Mouse (Mus musculus): ENCODE data around the gene Naglu. TPM values are rescaled to one million over a fixed set of nuclear protein-coding genes. Genes with fewer than 3 reads are reported as not detected.

The Naglu gene
- 4.8 and 25.3 TPM in 2 replicates for polyA plus RNA-seq (2012; ENCODE audit: low replicate concordance)

DNA sequence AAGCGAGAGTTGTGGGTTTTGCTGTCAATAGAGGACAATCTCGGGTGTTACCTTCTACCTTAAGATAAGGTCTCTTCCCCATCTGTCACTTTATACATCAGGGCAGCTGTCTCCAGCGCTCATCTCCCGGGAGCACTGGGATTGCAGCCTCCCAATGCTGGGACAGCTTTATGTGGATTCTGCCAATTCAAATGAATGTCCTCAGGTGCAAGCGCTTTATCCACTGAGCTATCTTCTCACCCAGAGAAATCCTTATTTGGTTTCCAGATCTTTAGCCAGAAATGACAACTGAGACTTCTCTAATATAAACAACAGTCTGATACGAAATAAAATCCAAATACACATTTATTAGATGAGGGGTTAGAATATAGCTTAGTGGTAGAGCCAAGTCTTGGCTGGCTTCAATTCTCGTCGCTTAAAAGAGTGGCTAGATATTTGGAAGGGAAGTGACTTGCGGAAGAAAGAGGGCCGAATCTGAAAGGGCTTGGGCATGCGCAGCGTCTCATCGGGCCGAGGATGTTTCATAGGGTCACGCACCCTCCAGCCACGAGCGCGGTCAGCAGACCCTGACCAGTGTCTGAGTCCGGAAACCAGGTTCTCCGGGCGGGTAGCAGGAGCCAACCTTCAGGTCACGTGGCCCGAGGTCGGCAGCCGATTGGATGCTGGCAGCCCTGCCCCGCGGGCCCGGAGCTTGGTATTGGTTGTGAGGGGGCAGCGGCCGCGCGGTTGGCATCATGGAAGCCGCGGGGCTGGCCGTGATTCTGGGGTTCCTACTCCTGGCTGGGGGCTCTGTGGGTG is at the start of gene Naglu:
TSS of gene Naglu (plus strand) at position 622 of the 798 bp plus-strand sequence.

DNA sequence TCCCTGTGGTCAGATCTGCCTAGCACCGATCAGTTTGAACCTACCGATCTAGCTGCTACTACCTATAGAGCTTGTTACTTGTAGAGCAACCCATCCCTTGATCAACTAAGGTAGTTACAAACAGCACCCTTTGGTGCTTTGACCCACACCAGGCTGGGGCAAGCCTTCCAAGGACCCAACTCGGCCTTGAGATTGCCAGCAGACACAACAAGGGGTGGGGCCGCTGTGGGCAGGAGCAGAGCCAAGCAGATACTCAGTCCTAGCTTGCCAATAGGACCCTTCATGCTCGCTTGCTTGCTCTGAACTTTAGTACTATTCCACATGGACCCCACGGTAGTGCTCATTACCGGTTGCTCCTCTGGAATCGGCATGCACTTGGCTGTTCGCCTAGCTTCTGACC is 8.3 kb downstream of the Naglu start, which contains the start of gene Hsd17b1:
TSS of gene Hsd17b1 (plus strand) at position 291 of the 400 bp plus-strand sequence.

DNA sequence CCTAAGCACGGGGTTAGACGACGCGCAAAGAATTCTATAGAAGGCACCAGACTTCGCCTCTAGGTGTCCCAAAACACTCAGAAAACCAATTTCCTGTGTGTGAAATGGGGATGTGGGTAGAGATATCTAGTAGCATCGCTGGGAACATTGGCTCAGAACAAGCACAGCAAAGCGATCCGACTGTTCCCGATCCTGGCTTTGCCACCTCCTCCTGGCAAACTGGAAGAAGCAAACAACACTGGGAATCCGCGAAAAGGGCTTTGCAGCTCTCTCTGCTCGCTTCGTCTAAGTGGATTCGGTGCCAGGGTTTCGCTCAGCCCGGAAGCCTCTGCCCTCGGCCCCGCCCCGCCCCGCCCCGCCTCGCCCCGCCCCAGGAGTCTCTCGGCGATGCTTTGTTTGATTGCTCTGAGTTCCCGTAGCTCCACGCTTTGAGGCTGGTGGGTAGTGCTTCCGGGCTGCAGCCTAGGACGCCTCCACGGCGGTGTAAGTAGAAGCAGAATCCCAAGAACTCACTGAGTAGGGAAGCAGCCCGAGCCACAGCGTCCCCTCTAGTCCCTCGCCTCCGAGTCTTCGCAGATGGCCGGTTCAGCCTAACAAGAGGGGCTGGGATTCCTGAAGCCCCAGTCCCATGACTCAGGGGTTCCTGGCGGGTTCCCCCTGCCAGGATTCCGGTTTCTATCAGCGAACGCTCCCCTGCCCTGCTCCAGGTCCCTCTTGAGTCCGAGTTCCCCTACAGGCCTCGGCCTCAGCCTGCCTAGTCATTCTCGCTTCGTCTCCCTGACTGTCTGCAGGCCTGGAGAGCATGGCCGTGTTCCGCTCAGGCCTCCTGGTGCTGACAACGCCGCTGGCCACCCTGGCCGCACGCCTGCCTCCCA is 12.6 kb downstream of the Naglu start, which contains the start of gene Coasy:
TSS of gene Coasy (plus strand) at position 358 of the 875 bp plus-strand sequence.

DNA sequence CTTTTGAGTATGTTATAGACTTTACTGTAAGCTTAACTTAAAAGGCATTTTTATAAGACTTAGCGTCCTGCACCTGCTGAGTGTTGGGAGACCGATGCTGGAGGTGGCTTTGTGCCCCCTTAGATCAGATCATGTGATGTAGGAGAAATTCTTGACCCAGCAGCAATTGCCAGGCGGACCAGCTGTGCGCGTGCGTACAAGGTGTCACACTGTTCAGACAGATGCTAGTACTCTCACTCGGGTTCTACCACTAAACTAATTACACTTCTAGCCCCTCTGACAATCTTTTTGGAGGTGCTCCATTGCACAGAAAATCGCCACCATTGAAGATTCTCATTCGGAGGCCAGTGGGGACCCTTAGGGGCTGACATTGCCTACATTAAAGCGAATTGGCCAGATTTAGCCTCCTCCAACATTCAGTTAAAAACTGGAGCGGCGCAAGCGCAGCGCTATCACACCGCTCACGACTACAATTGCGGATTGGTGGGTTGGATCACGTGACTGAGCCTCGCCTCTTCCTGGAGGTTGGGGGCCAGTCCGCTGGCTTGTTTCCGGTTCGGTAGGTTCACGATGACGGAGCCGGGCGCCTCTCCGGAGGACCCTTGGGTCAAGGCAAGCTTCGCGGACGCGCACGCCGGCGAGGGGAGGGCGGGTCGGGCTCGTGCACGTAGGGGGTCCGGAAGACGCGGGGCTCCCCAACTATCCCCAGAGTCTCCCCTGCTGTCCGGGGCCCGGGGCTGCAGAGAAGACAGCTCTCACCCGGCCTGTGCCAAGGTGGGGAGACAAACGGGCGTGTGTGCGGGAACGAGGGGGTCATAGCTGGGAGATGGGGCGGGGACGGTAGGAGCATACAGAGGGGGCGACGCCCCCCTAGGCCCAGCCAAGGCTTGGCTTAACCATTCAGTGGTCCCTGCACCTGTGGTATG is 17.2 kb downstream of the Naglu start, which contains the start of gene Mlx:
TSS of gene Mlx (plus strand) at position 522 of the 926 bp plus-strand sequence.

DNA sequence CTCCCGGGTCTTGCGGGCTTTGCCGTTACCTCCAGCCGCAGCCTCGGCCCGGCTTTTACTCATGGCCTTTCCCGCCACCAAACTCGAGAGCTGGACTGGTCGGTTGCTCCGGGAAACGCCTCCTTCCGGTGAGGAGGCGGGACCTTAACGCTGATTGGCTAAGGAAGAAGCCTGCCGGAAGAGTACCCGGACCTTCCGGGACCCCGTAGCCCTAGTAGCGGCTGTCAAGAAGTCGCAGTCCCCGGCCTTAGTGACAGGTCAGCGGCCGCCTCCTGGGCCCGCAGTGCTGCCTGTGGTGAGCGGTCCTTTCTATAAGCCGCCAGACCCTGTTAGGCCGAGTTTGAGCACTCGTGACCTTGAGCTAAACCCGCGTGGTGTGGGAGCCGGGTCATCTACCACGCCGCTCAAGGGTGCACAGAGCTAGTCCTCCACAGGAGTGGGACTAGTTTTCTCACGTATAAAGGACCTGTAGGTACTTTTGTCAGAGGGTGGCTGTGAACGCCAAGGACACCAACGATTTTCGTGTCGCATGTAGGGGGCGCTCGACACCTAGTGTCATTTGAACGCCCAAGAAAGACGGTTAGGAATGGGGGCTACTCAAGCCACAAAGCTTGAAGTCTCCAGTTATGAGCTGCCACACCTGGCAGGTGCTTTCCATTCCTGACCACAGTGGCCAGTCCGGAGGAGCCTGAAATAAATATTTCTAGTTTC is 25.7 kb downstream of the Naglu start, which contains the start of gene Psmc3ip:
TSS of gene Psmc3ip (minus strand) at position 123 of the 711 bp plus-strand sequence.

DNA sequence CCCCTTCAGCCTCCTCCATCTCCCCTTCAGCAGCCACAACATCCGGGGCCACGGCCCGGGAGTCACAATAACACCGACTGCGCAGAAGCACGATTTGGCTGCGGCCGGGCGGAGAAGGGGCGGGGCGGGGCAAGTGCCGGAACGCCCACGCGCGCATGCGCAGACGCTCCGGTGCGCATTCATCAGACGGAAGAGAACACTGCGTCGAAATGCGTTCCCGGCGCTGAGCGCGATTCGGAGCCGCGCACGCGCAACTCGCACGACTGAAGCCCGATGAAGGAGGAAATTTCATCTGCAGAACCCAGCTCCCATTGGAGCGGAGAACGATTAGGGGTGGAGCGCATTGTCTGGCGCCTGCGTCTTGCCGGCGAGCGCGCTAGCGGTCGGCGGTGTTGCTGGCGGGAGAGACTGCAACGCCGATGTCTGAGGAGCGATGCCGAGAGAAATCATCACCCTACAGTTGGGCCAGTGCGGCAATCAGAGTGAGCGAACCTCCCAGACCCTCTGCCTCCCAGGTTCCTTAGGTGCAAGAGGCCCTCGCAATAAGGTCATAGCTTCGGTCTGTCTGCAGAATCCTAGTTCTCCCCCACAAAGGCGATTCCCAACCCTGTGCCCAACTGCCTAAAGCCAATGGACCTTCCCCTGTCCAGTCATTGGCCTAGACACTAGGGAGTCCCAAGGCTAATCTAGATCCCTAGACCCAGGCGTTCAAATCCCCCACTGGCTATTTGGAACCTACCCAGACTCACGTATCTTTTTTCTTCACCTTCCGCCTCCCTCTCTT is 50.1 kb downstream of the Naglu start, which contains the start of the genes Retreg3 and Tubg1:
TSS of gene Retreg3 (minus strand) at position 133 of the 784 bp plus-strand sequence.
TSS of gene Tubg1 (plus strand) at position 178 of the 784 bp plus-strand sequence.

Other genes with a start within 250 kb of the Naglu start
- gene Stat5b, start 219.3 kb upstream of the Naglu start, polyA plus RNA-seq (2012; ENCODE audit: low replicate concordance): 27.4 and 38.6 TPM in 2 replicates
- gene Stat5a, start 210.7 kb upstream of the Naglu start, polyA plus RNA-seq (2012; ENCODE audit: low replicate concordance): 25.8 and 32.3 TPM in 2 replicates
- gene Stat3, start 130.5 kb upstream of the Naglu start, polyA plus RNA-seq (2012; ENCODE audit: low replicate concordance): 22.0 and 45.8 TPM in 2 replicates
- gene Cavin1, start 99.1 kb upstream of the Naglu start, polyA plus RNA-seq (2012; ENCODE audit: low replicate concordance): 7.5 and 8.9 TPM in 2 replicates
- 80.6 and 100 TPM in 2 replicates for gene Atp6v0a1, start 60.6 kb upstream of the Naglu start, polyA plus RNA-seq (2012; ENCODE audit: low replicate concordance)
- gene Hsd17b1, start 8.4 kb downstream of the Naglu start, polyA plus RNA-seq (2012; ENCODE audit: low replicate concordance): not detected in 2 replicates
- gene Coasy, start 12.6 kb downstream of the Naglu start, polyA plus RNA-seq (2012; ENCODE audit: low replicate concordance): 28.2 and 48.5 TPM in 2 replicates
- 13.7 and 31.7 TPM in 2 replicates for gene Mlx, start 17.3 kb downstream of the Naglu start, polyA plus RNA-seq (2012; ENCODE audit: low replicate concordance)
- 16.3 and 18.1 TPM in 2 replicates for gene Psmc3ip, start 25.4 kb downstream of the Naglu start, polyA plus RNA-seq (2012; ENCODE audit: low replicate concordance)
- 5.6 and 18.8 TPM in 2 replicates for gene Retreg3, start 49.9 kb downstream of the Naglu start, polyA plus RNA-seq (2012; ENCODE audit: low replicate concordance)
- 149 and 176 TPM in 2 replicates for gene Tubg1, start 49.9 kb downstream of the Naglu start, polyA plus RNA-seq (2012; ENCODE audit: low replicate concordance)
- gene Tubg2, start 85.9 kb downstream of the Naglu start, polyA plus RNA-seq (2012; ENCODE audit: low replicate concordance): 1.7 and 2.4 TPM in 2 replicates
- gene Cntnap1, start 100.5 kb downstream of the Naglu start, polyA plus RNA-seq (2012; ENCODE audit: low replicate concordance): 0.40 and 0.42 TPM in 2 replicates
- 3.2 and 5.3 TPM in 2 replicates for gene Plekhh3, start 101.3 kb downstream of the Naglu start, polyA plus RNA-seq (2012; ENCODE audit: low replicate concordance)
- gene Ccr10, start 105.4 kb downstream of the Naglu start, polyA plus RNA-seq (2012; ENCODE audit: low replicate concordance): 0.56 and 1.1 TPM in 2 replicates
- 0.88 and 7.2 TPM in 2 replicates for gene Ezh1, start 156.5 kb downstream of the Naglu start, polyA plus RNA-seq (2012; ENCODE audit: low replicate concordance)
- gene Ramp2, start 176.0 kb downstream of the Naglu start, polyA plus RNA-seq (2012; ENCODE audit: low replicate concordance): 5.4 and 11.1 TPM in 2 replicates
- 73.9 and 74.5 TPM in 2 replicates for gene Vps25, start 183.7 kb downstream of the Naglu start, polyA plus RNA-seq (2012; ENCODE audit: low replicate concordance)
- 6.0 and 8.9 TPM in 2 replicates for gene Wnk4, start 190.6 kb downstream of the Naglu start, polyA plus RNA-seq (2012; ENCODE audit: low replicate concordance)
- 0.17 TPM in 1 of 2 replicates, not detected in the other for gene Cntd1, start 209.0 kb downstream of the Naglu start, polyA plus RNA-seq (2012; ENCODE audit: low replicate concordance)
- gene Coa3, start 209.1 kb downstream of the Naglu start, polyA plus RNA-seq (2012; ENCODE audit: low replicate concordance): 2.0 and 15.7 TPM in 2 replicates
- gene Becn1, start 232.3 kb downstream of the Naglu start, polyA plus RNA-seq (2012; ENCODE audit: low replicate concordance): 55.6 and 84.1 TPM in 2 replicates
- gene Psme3, start 246.2 kb downstream of the Naglu start, polyA plus RNA-seq (2012; ENCODE audit: low replicate concordance): 97.5 and 117 TPM in 2 replicates

Measured in leukemia stem cell, adult 10-12 weeks (primary cell).